ENCODE assay signal across 26 mouse cellular contexts in the genomic region with DNA sequence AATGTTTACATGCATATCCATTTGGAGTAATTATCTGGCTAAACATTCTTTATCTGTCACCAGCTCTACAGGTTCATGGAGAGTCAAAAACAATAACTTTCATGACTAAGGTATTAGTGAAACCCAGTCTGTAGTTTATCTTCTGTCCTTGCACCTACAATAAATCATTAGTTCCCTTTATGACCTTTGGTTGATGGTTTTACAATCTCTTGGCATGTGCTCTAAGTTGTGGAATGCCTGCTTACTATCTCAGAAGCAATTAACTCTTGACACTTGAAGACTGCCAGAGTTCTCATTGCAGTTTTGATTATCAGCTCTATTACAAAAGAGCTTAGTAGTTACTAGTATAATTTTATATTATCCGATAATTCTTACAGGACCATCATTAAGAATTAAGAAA. TPM values are rescaled to one million over a fixed set of nuclear protein-coding genes. Genes with fewer than 3 reads are reported as not detected.
"Had no signal": no experiment of that assay in that cellular context is flagged by ENCODE, and none has a peak within 500 bp of the region (broad histone marks: within the 10 kb centered on the region; RNA-seq: fewer than 3 reads in every experiment).

No protein-coding gene starts in this region.

- H3K4me1 ChIP-seq: kidney, embryonic 15.5 days; limb, embryonic 13.5 days; liver, embryonic 12.5 days; liver, embryonic 15.5 days; lung, embryonic 15.5 days; midbrain, embryonic 12.5 days; midbrain, embryonic 15.5 days; neural tube, embryonic 12.5 days; neural tube, embryonic 15.5 days had no signal

- H3K9me3 ChIP-seq: kidney, embryonic 15.5 days; limb, embryonic 10.5 days; limb, embryonic 13.5 days; liver, embryonic 12.5 days; liver, embryonic 15.5 days; lung, embryonic 15.5 days; midbrain, embryonic 12.5 days; midbrain, embryonic 15.5 days; neural tube, embryonic 12.5 days; neural tube, embryonic 15.5 days had no signal

- H3K27ac ChIP-seq: kidney, embryonic 15.5 days; layer of hippocampus, adult 2 months; limb, embryonic 10.5 days; limb, embryonic 13.5 days; liver, embryonic 12.5 days; liver, embryonic 15.5 days; lung, embryonic 15.5 days; midbrain, embryonic 12.5 days; midbrain, embryonic 15.5 days; neural tube, embryonic 12.5 days; neural tube, embryonic 15.5 days; stomach, postnatal 0 days had no signal

- H3K4me3 ChIP-seq: kidney, embryonic 15.5 days; layer of hippocampus, adult 2 months; limb, embryonic 10.5 days; limb, embryonic 13.5 days; liver, embryonic 12.5 days; liver, embryonic 15.5 days; lung, embryonic 15.5 days; midbrain, embryonic 12.5 days; midbrain, embryonic 15.5 days; neural tube, embryonic 12.5 days; neural tube, embryonic 15.5 days had no signal

- ATAC-seq: inflammation-experienced regulatory T-cells, adult 6 months; liver, embryonic 12.5 days; midbrain, embryonic 15.5 days had no signal

- H3K27me3 ChIP-seq: kidney, embryonic 15.5 days; limb, embryonic 13.5 days; liver, embryonic 12.5 days; liver, embryonic 15.5 days; lung, embryonic 15.5 days; midbrain, embryonic 12.5 days; midbrain, embryonic 15.5 days; neural tube, embryonic 12.5 days; neural tube, embryonic 15.5 days had no signal

- H3K4me2 ChIP-seq: kidney, embryonic 15.5 days; limb, embryonic 13.5 days; liver, embryonic 12.5 days; liver, embryonic 15.5 days; lung, embryonic 15.5 days; midbrain, embryonic 12.5 days; midbrain, embryonic 15.5 days; neural tube, embryonic 12.5 days; neural tube, embryonic 15.5 days had no signal

- H3K36me3 ChIP-seq: kidney, embryonic 15.5 days; limb, embryonic 10.5 days; limb, embryonic 13.5 days; liver, embryonic 12.5 days; liver, embryonic 15.5 days; lung, embryonic 15.5 days; midbrain, embryonic 12.5 days; midbrain, embryonic 15.5 days; neural tube, embryonic 12.5 days; neural tube, embryonic 15.5 days had no signal

- DNase-seq: kidney, adult 8-10 months; layer of hippocampus, adult 9-11 months; liver; lung, adult 18-20 months; lung, postnatal 10 days; lung, postnatal 4 days; right cerebral cortex, adult 18-20 months; right cerebral cortex, postnatal 14 days; right cerebral cortex, postnatal 4 days; thymus, adult 2 months; thymus, postnatal 14 days; thymus, postnatal 4 days had no signal

- H3K9ac ChIP-seq: kidney, embryonic 15.5 days; limb, embryonic 13.5 days; liver, embryonic 12.5 days; liver, embryonic 15.5 days; lung, embryonic 15.5 days; midbrain, embryonic 12.5 days; midbrain, embryonic 15.5 days; neural tube, embryonic 12.5 days; neural tube, embryonic 15.5 days had no signal

RNA-seq across cellular contexts. Expression of gene Pnlip, which starts 36.6 kb away (rescaled TPM):
- polyA plus RNA-seq: inflammation-experienced regulatory T-cells, adult 6 months; kidney, embryonic 15.5 days; limb, embryonic 10.5 days; limb, embryonic 13.5 days; liver, embryonic 15.5 days; lung, embryonic 15.5 days; midbrain, embryonic 12.5 days; midbrain, embryonic 15.5 days had no signal

RNA-seq across cellular contexts. Expression of gene Pnliprp1, which starts 39.8 kb away (rescaled TPM):
- polyA plus RNA-seq: inflammation-experienced regulatory T-cells, adult 6 months; neural tube, embryonic 12.5 days; stomach, embryonic 14.5 days had no signal
